Mouse (Mus musculus): ENCODE data around the gene Ankrd55.

Gene Ankrd55

GRCm38 (mm10) chr13:112354958-112355357 lies 66.7 kb downstream of the Ankrd55 start:
- CTCF ChIA-PET = interaction anchor here in 1 of 4 experiments (0.7 kb wide), 1 partner anchor 1813 kb away, joined by 5 read pairs; no protein-coding TSS in a partner anchor
- POLR2A ChIA-PET = interaction anchor here in 3 of 4 experiments (0.7 to 5.5 kb wide), 12 partner anchors 10 to 1453 kb away, joined by 3 to 48 read pairs (median 8); partner anchors contain the start of genes Il6st (in 1 of the 3) and Map3k1 (in 1 of the 3)

- ChIA-PET CTCF (interaction anchor here in 1 of 4 experiments (0.7 kb wide), 1 partner anchor 1812 kb away, joined by 5 read pairs; no protein-coding TSS in a partner anchor), POLR2A (interaction anchor here in 2 of 4 experiments (0.6 to 5.5 kb wide), 6 partner anchors 9 to 286 kb away, joined by 3 to 48 read pairs (median 12); no protein-coding TSS in a partner anchor)
Measured at GRCm38 (mm10) chr13:112355794-112356486, 67.7 kb downstream of the Ankrd55 start.

- ChIA-PET POLR2A (no interaction called here), CTCF (no interaction called here)
Measured at GRCm38 (mm10) chr13:112361575-112361974, 73.3 kb downstream of the Ankrd55 start.

GRCm38 (mm10) chr13:112363218-112363617 lies 75.0 kb downstream of the Ankrd55 start:
- CTCF ChIA-PET = no interaction called here
- POLR2A ChIA-PET = interaction anchor here in 3 of 4 experiments (0.6 to 2.5 kb wide), 4 partner anchors 9 to 104 kb away, joined by 3 to 10 read pairs (median 4); no protein-coding TSS in a partner anchor

- ChIA-PET POLR2A (interaction anchor here (0.6 to 2.5 kb wide), 9 partner anchors 9 to 1781 kb away, joined by 3 to 10 read pairs (median 3); no protein-coding TSS in a partner anchor), CTCF (interaction anchor here in 2 of 4 experiments (0.6 to 0.9 kb wide), 2 partner anchors 8 to 10 kb away, joined by 3 to 6 read pairs; no protein-coding TSS in a partner anchor)
Measured at GRCm38 (mm10) chr13:112363746-112364145, 75.5 kb downstream of the Ankrd55 start.

GRCm38 (mm10) chr13:112364698-112365097 lies 76.4 kb downstream of the Ankrd55 start:
- ChIA-PET CTCF (interaction anchor here in 1 of 4 experiments (0.6 kb wide), 1 partner anchor 12 kb away, joined by 3 read pairs; no protein-coding TSS in a partner anchor), POLR2A (interaction anchor here in 2 of 4 experiments (0.7 to 3.5 kb wide), 7 partner anchors 10 to 32 kb away, joined by 3 to 14 read pairs (median 5); no protein-coding TSS in a partner anchor)

- ChIA-PET POLR2A (interaction anchor here in 3 of 4 experiments (0.6 to 3.5 kb wide), 12 partner anchors 10 to 580 kb away, joined by 3 to 14 read pairs (median 3); no protein-coding TSS in a partner anchor), CTCF (interaction anchor here in 1 of 4 experiments (0.6 kb wide), 1 partner anchor 188 kb away, joined by 3 read pairs; no protein-coding TSS in a partner anchor)
Measured at GRCm38 (mm10) chr13:112365303-112365702, 77.1 kb downstream of the Ankrd55 start.

- ChIA-PET POLR2A (interaction anchor here in 3 of 4 experiments (0.6 to 3.5 kb wide), 17 partner anchors 10 to 581 kb away, joined by 3 to 14 read pairs (median 3); no protein-coding TSS in a partner anchor), CTCF (interaction anchor here in 1 of 4 experiments (0.6 kb wide), 1 partner anchor 189 kb away, joined by 3 read pairs; no protein-coding TSS in a partner anchor)
Measured at GRCm38 (mm10) chr13:112365762-112366161, 77.5 kb downstream of the Ankrd55 start.

GRCm38 (mm10) chr13:112366321-112367029 lies 78.2 kb downstream of the Ankrd55 start:
- CTCF ChIA-PET = interaction anchor here in 1 of 4 experiments (0.6 kb wide), 1 partner anchor 825 kb away, joined by 4 read pairs; no protein-coding TSS in a partner anchor
- POLR2A ChIA-PET = interaction anchor here in 3 of 4 experiments (0.5 to 3.5 kb wide), 13 partner anchors 9 to 96 kb away, joined by 3 to 14 read pairs (median 3); no protein-coding TSS in a partner anchor

- ChIA-PET POLR2A (interaction anchor here in 3 of 4 experiments (0.7 to 1.6 kb wide), 6 partner anchors 10 to 92 kb away, joined by 3 to 5 read pairs (median 3); partner anchors contain the start of gene Il6st (in 1 of the 3)), CTCF (interaction anchor here in 1 of 4 experiments (0.6 kb wide), 2 partner anchors 8 to 671 kb away, joined by 3 to 6 read pairs; no protein-coding TSS in a partner anchor)
Measured at GRCm38 (mm10) chr13:112371729-112372128, 83.5 kb downstream of the Ankrd55 start.

GRCm38 (mm10) chr13:112375766-112376165 lies 87.5 kb downstream of the Ankrd55 start:
- POLR2A ChIA-PET = interaction anchor here (0.6 to 2.3 kb wide), 20 partner anchors 9 to 1418 kb away, joined by 3 to 14 read pairs (median 4); partner anchors contain the start of genes Arl15 (in 1 of the 4) and Il6st (in 1 of the 4)

GRCm38 (mm10) chr13:112378782-112379305 lies 90.6 kb downstream of the Ankrd55 start:
- ChIA-PET POLR2A (interaction anchor here in 1 of 4 experiments (0.7 kb wide), 1 partner anchor 21 kb away, joined by 6 read pairs; no protein-coding TSS in a partner anchor), CTCF (no interaction called here)

More at GRCm38 (mm10) chr13:112375766-112376165, 87.5 kb downstream of the Ankrd55 start:
- CTCF ChIA-PET = interaction anchor here in 2 of 4 experiments (0.6 to 1.4 kb wide), 3 partner anchors 104 to 145 kb away, joined by 3 read pairs; no protein-coding TSS in a partner anchor

- POLR2A ChIA-PET = interaction anchor here in 2 of 4 experiments (0.7 to 1.6 kb wide), 9 partner anchors 10 to 107 kb away, joined by 3 to 7 read pairs (median 4); no protein-coding TSS in a partner anchor
- CTCF ChIA-PET = interaction anchor here in 3 of 4 experiments (0.5 to 0.7 kb wide), 3 partner anchors 101 to 574 kb away, joined by 3 to 5 read pairs (median 4); no protein-coding TSS in a partner anchor
Measured at GRCm38 (mm10) chr13:112381476-112381875, 93.2 kb downstream of the Ankrd55 start.

- ChIA-PET POLR2A (interaction anchor here in 2 of 4 experiments (0.6 to 2.0 kb wide), 7 partner anchors 11 to 1485 kb away, joined by 3 to 9 read pairs (median 3); no protein-coding TSS in a partner anchor), CTCF (no interaction called here)
Measured at GRCm38 (mm10) chr13:112382457-112382856, 94.2 kb downstream of the Ankrd55 start.

- ChIA-PET POLR2A (interaction anchor here in 2 of 4 experiments (0.6 to 2.0 kb wide), 7 partner anchors 11 to 1484 kb away, joined by 3 to 9 read pairs (median 3); no protein-coding TSS in a partner anchor), CTCF (interaction anchor here in 1 of 4 experiments (0.6 kb wide), 1 partner anchor 92 kb away, joined by 4 read pairs; no protein-coding TSS in a partner anchor)
Measured at GRCm38 (mm10) chr13:112382956-112383355, 94.7 kb downstream of the Ankrd55 start.

- POLR2A ChIA-PET = interaction anchor here in 2 of 4 experiments (1.2 to 2.0 kb wide), 3 partner anchors 26 to 125 kb away, joined by 3 to 9 read pairs (median 4); no protein-coding TSS in a partner anchor
Measured at GRCm38 (mm10) chr13:112383941-112384659, 95.8 kb downstream of the Ankrd55 start.

GRCm38 (mm10) chr13:112385040-112385439 lies 96.8 kb downstream of the Ankrd55 start:
- CTCF ChIA-PET = no interaction called here

More at GRCm38 (mm10) chr13:112383941-112384659, 95.8 kb downstream of the Ankrd55 start:
- CTCF ChIA-PET = no interaction called here

More at GRCm38 (mm10) chr13:112385040-112385439, 96.8 kb downstream of the Ankrd55 start:
- POLR2A ChIA-PET = interaction anchor here in 1 of 4 experiments (1.6 kb wide), 1 partner anchor 25 kb away, joined by 4 read pairs; no protein-coding TSS in a partner anchor

Data from embryonic stem cell, embryonic (primary cell).